Mouse (Mus musculus) testis, postnatal 10 days (tissue): ENCODE data around the gene Gm3252.
"Not testable (repeated sequence)": the region's sequence is repeated elsewhere in the genome, so short reads cannot be mapped to it uniquely, and the experiment has no call there.

Experiments used
- DNase-seq: peaks from one replicate; pipeline ENCODE4 v3.0.0; 2021; ENCODE audit warnings: low spot score

Gene Gm3252

GRCm38 (mm10) chr14:4726038-4726880, at the start of gene Gm3252:
Gene Gm3252 (plus strand): TSS chr14:4726775.
- not testable (repeated sequence) for DNase-seq

GRCm38 (mm10) chr14:4708938-4709337, 17.6 kb upstream of the Gm3252 start, which contains the start of gene Gm7876:
Gene Gm7876 (plus strand): TSS chr14:4709238.
- DNase-seq = not testable (repeated sequence)

- DNase-seq = not testable (repeated sequence)
Observed at GRCm38 (mm10) chr14:4776037-4776436, 49.5 kb downstream of the Gm3252 start, which contains the start of gene Gm9602. Gene Gm9602 (plus strand): TSS chr14:4776337.
